Mouse (Mus musculus) midbrain, postnatal 0 days (tissue): ENCODE measurements around the gene Gpm6b. TPM values are rescaled to one million over a fixed set of nuclear protein-coding genes. Genes with fewer than 3 reads are reported as not detected.

ENCODE experiments used
- ATAC-seq: fragments of 200-750 bp; cut with Nextera tagmentation; 2 replicates; pipeline ENCODE4 v1.8.0; 2017; ENCODE audit warnings: moderate number of reproducible peaks, mild to moderate bottlenecking, moderate TSS enrichment, moderate library complexity; ENCODE audit not compliant: low FRiP score
- DNase-seq: peaks from one replicate; pipeline ENCODE4 v3.0.0-alpha.2; 2015; ENCODE audit warnings: low spot score
- H3K27ac ChIP-seq: fragments of 300-500 bp; sonication (generic); 2 replicates; pipeline ENCODE4 v1.5.1; 2014; ENCODE audit warnings: low read depth, mild to moderate bottlenecking, low read length, mixed read lengths
- H3K27me3 ChIP-seq: fragments of 300-500 bp; sonication (generic); 2 replicates; pipeline ENCODE4 v1.6.1; 2014; ENCODE audit warnings: low read length, control low read depth, mixed read lengths; ENCODE audit not compliant: insufficient read depth
- H3K36me3 ChIP-seq: fragments of 300-500 bp; sonication (generic); 2 replicates; pipeline ENCODE4 v1.6.1; 2014; ENCODE audit warnings: low read length, control low read depth, mixed read lengths; ENCODE audit not compliant: insufficient read depth
- H3K4me1 ChIP-seq: fragments of 300-500 bp; sonication (generic); 2 replicates; pipeline ENCODE4 v1.6.1; 2014; ENCODE audit warnings: mild to moderate bottlenecking, control low read depth, antibody characterized with exemption, low read length, mixed read lengths; ENCODE audit not compliant: insufficient read depth
- H3K4me2 ChIP-seq: fragments of 300-500 bp; sonication (generic); 2 replicates; pipeline ENCODE4 v1.6.1; 2014; ENCODE audit warnings: low read depth, mild to moderate bottlenecking, low read length, mixed read lengths; ENCODE audit not compliant: poor library complexity, severe bottlenecking
- H3K4me3 ChIP-seq: fragments of 300-500 bp; sonication (generic); 2 replicates; pipeline ENCODE4 v1.5.1; 2014; ENCODE audit warnings: low read depth, mild to moderate bottlenecking, low read length, moderate library complexity
- H3K9ac ChIP-seq: fragments of 300-500 bp; sonication (generic); replicated peaks from 2 replicates; pipeline ENCODE4 v1.6.1; 2014; ENCODE audit warnings: mild to moderate bottlenecking, low read length, moderate library complexity, mixed read lengths; ENCODE audit not compliant: poor library complexity, severe bottlenecking
- H3K9me3 ChIP-seq: fragments of 300-500 bp; sonication (generic); 2 replicates; pipeline ENCODE4 v1.6.1; 2016; ENCODE audit warnings: low read length, control low read depth
- CTCF ChIP-seq: IDR thresholded peaks from 2 replicates; pipeline ENCODE4 v1.5.1; 2016; ENCODE audit warnings: antibody characterized with exemption, mild to moderate bottlenecking
- WGBS: fragments of 180-500 bp; shearing (Covaris S2); extraction: QIAGEN DNeasy Blood & Tissue Kit; methylation state at CpG from one replicate; pipeline ENCODE4 v1.1.7; 2014; 5-methylcytosine and 5-hydroxymethylcytosine counted together
- polyA plus RNA-seq: library from polyadenylated mRNA; unstranded; fragments of >200 nt; fragmentation: Nextera tagmentation; extraction: Ambion mirVana; gene quantifications from 2 replicates; pipeline ENCODE4 v1.2.1, GENCODE M21; 2015
- total RNA-seq: library from RNA; depleted of rRNA; stranded (reverse); fragments of >200 nt; gene quantifications from 2 replicates; pipeline ENCODE4 v1.2.3, GENCODE M21; 2014

The Gpm6b gene
- total and polyA plus RNA-seq, 2 experiments from 2014 or later, result 280 to 322 TPM

- Histone ChIP-seq H3K27me3 (no peaks in the 10 kb centered on the region; the same call in 1 of the 2 replicates), H3K9me3 (no peaks in the 10 kb centered on the region), H3K4me1 (no peaks in the 10 kb centered on the region), H3K27ac (peak overlapping the region; percentile 12; the same call in 1 of the 2 replicates), H3K4me3 (no peak overlapping the region), H3K36me3 (no peaks in the 10 kb centered on the region), H3K9ac (no peak overlapping the region), H3K4me2 (no peak overlapping the region)
- 46% methylated on average over 9 of the region's 9 CpGs for WGBS
- DNase-seq (peak; percentile 49), ATAC-seq (peak; percentile 41; the same call in 1 of the 2 replicates)
- no peak for TF ChIP-seq CTCF
These were observed 48.2 kb downstream of the Gpm6b start for GRCm38 (mm10) chrX:166286760-166287483.

DNA sequence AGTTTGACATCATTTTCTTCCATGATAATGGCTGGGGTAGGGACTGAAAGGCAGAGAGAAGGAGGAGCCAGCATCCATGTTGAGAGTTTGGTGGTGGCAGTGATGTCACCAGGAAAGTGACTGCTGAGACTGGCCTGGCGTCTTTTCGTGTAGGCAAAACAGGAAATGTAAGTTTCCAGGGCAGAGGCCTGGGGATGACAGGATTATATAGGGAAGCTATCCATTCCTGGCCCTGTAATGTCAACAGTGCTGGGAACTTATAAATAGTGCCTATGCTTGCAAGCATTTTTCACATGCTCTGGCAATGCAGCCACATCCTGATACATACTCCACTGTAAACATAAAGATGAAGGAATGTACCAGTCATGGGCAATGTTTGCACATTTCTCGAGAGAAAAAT is 52.6 kb downstream of the Gpm6b start:
- H3K27ac ChIP-seq, result no peak overlapping the region
- H3K4me3 ChIP-seq, result no peak overlapping the region
- no peak for TF ChIP-seq CTCF
- WGBS, result 71% methylated on average over 3 of the region's 3 CpGs
- no peaks in the 10 kb centered on the region; the same call in 1 of the 2 replicates for H3K27me3 ChIP-seq
- no peak overlapping the region for H3K4me2 ChIP-seq
- ATAC-seq, result no peak
- H3K9me3 ChIP-seq, result no peaks in the 10 kb centered on the region
- H3K9ac ChIP-seq, result no peak overlapping the region
- DNase-seq, result no peak
- H3K36me3 ChIP-seq, result no peaks in the 10 kb centered on the region
- H3K4me1 ChIP-seq, result no peaks in the 10 kb centered on the region

GRCm38 (mm10) chrX:166293465-166293864 is 54.8 kb downstream of the Gpm6b start:
- H3K4me2 ChIP-seq, result no peak overlapping the region
- no peak for TF ChIP-seq CTCF
- no peak for ATAC-seq
- H3K27ac ChIP-seq, result no peak overlapping the region
- H3K36me3 ChIP-seq, result no peaks in the 10 kb centered on the region
- WGBS, result 93% methylated on average over 3 of the region's 3 CpGs
- H3K9me3 ChIP-seq, result no peaks in the 10 kb centered on the region
- no peaks in the 10 kb centered on the region for H3K4me1 ChIP-seq
- no peak overlapping the region for H3K9ac ChIP-seq
- no peak for DNase-seq
- H3K4me3 ChIP-seq, result no peak overlapping the region
- no peaks in the 10 kb centered on the region; the same call in 1 of the 2 replicates for H3K27me3 ChIP-seq

GRCm38 (mm10) chrX:166302791-166303190 is 64.1 kb downstream of the Gpm6b start:
- DNase-seq (no peak), ATAC-seq (no peak)
- Histone ChIP-seq H3K9ac (no peak overlapping the region), H3K27me3 (peaks cover 4% of the 10 kb centered on the region; the same call in 1 of the 2 replicates), H3K27ac (no peak overlapping the region), H3K4me2 (no peak overlapping the region), H3K9me3 (no peaks in the 10 kb centered on the region), H3K4me3 (no peak overlapping the region), H3K36me3 (no peaks in the 10 kb centered on the region), H3K4me1 (no peaks in the 10 kb centered on the region)
- TF ChIP-seq CTCF, result no peak
- WGBS, result 80% methylated on average over 2 of the region's 2 CpGs

- H3K27ac ChIP-seq, result no peak overlapping the region
- 93% methylated on average over 2 of the region's 2 CpGs for WGBS
- TF ChIP-seq CTCF, result no peak
- no peak overlapping the region for H3K9ac ChIP-seq
- H3K4me3 ChIP-seq, result no peak overlapping the region
- H3K9me3 ChIP-seq, result no peaks in the 10 kb centered on the region
- DNase-seq, result no peak
- peaks cover 4% of the 10 kb centered on the region; the same call in 1 of the 2 replicates for H3K27me3 ChIP-seq
- no peaks in the 10 kb centered on the region for H3K36me3 ChIP-seq
- H3K4me2 ChIP-seq, result no peak overlapping the region
- H3K4me1 ChIP-seq, result no peaks in the 10 kb centered on the region
- ATAC-seq, result no peak
These were observed 65.6 kb downstream of the Gpm6b start for GRCm38 (mm10) chrX:166304355-166304754.

GRCm38 (mm10) chrX:166307437-166308222 is 68.9 kb downstream of the Gpm6b start:
- WGBS, result 70% methylated on average over 7 of the region's 7 CpGs
- DNase-seq (peak; percentile 59), ATAC-seq (no peak)
- Histone ChIP-seq H3K4me1 (no peaks in the 10 kb centered on the region), H3K4me2 (no peak overlapping the region), H3K27me3 (peaks cover 4% of the 10 kb centered on the region; the same call in 1 of the 2 replicates), H3K4me3 (no peak overlapping the region), H3K9ac (no peak overlapping the region), H3K27ac (peak overlapping the region; percentile 12; the same call in 1 of the 2 replicates), H3K9me3 (no peaks in the 10 kb centered on the region), H3K36me3 (no peaks in the 10 kb centered on the region)
- TF ChIP-seq CTCF, result no peak
